Mouse (Mus musculus): Measurements from ENCODE around the gene Sh3gl3.

Sh3gl3 gene

GRCm38 (mm10) chr7:82293441-82293840 is 119.8 kb downstream of the Sh3gl3 start:
- H3K36me3 ChIP-seq (ENCODE audit: control insufficient read depth, insufficient read depth, low read length, poor library complexity, severe bottlenecking), result no peaks in the 10 kb centered on the region
- DNase-seq (ENCODE audit: low read depth, low spot score), result no peak
- H3K27me3 ChIP-seq (ENCODE audit: control insufficient read depth, insufficient read depth, low read length, poor library complexity, severe bottlenecking), result no peaks in the 10 kb centered on the region

GRCm38 (mm10) chr7:82294083-82294482 is 120.4 kb downstream of the Sh3gl3 start:
- Histone ChIP-seq H3K27me3 (ENCODE audit: control insufficient read depth, insufficient read depth, low read length, poor library complexity, severe bottlenecking) (no peaks in the 10 kb centered on the region), H3K36me3 (ENCODE audit: control insufficient read depth, insufficient read depth, low read length, poor library complexity, severe bottlenecking) (no peaks in the 10 kb centered on the region)
- DNase-seq (ENCODE audit: low read depth, low spot score), result no peak

DNA sequence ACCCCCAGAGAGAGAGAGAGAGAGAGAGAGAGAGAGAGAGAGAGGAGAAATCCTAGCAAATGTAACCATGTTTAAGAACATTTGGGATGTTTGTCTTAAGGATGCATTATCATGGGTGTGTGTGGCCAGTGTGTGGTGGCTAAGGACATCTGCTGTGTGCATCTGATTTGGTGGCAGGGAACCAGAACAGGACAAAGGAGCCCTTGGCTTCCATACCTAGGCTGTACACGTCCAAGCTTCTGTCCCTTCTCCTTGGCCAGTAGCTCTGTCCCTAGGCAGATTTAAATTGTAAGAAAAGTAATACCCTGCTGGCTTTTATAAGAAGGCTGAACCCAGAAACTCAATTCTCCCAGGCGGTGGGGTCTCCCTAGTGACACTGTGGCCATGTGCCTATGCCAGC is 121.0 kb downstream of the Sh3gl3 start:
- DNase-seq (ENCODE audit: low read depth, low spot score), result no peak
- Histone ChIP-seq H3K36me3 (ENCODE audit: control insufficient read depth, insufficient read depth, low read length, poor library complexity, severe bottlenecking) (no peaks in the 10 kb centered on the region), H3K27me3 (ENCODE audit: control insufficient read depth, insufficient read depth, low read length, poor library complexity, severe bottlenecking) (no peaks in the 10 kb centered on the region)

GRCm38 (mm10) chr7:82308398-82308797 is 134.8 kb downstream of the Sh3gl3 start:
- Histone ChIP-seq H3K27me3 (ENCODE audit: control insufficient read depth, insufficient read depth, low read length, poor library complexity, severe bottlenecking) (no peaks in the 10 kb centered on the region), H3K36me3 (ENCODE audit: control insufficient read depth, insufficient read depth, low read length, poor library complexity, severe bottlenecking) (no peaks in the 10 kb centered on the region)
- no peak for DNase-seq (ENCODE audit: low read depth, low spot score)

DNA sequence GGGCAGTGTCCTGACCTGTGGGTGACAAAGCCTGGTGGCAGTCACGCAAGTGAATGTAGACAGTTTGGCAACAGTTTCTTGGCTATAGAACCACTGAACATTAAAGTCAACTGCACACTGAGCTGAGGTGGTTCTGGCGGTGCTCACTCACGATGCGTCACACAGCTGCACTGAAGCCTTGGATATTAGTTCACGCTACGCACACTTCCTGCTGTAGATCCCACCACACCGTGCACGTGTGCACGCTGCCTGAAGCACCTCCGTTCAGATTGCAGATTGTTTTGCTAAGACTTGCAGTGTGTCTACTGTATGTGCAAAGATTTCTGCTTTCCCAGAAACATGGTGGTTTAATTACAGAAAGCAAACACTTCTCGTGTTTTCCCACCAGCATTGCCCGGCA is 144.9 kb downstream of the Sh3gl3 start:
- H3K36me3 ChIP-seq (ENCODE audit: control insufficient read depth, insufficient read depth, low read length, poor library complexity, severe bottlenecking), result no peaks in the 10 kb centered on the region
- no peak for DNase-seq (ENCODE audit: low read depth, low spot score)
- H3K27me3 ChIP-seq (ENCODE audit: control insufficient read depth, insufficient read depth, low read length, poor library complexity, severe bottlenecking), result no peaks in the 10 kb centered on the region

GRCm38 (mm10) chr7:82326616-82327015 is 153.0 kb downstream of the Sh3gl3 start:
- DNase-seq (ENCODE audit: low read depth, low spot score), result no peak
- Histone ChIP-seq H3K36me3 (ENCODE audit: control insufficient read depth, insufficient read depth, low read length, poor library complexity, severe bottlenecking) (no peaks in the 10 kb centered on the region), H3K27me3 (ENCODE audit: control insufficient read depth, insufficient read depth, low read length, poor library complexity, severe bottlenecking) (no peaks in the 10 kb centered on the region)

DNA sequence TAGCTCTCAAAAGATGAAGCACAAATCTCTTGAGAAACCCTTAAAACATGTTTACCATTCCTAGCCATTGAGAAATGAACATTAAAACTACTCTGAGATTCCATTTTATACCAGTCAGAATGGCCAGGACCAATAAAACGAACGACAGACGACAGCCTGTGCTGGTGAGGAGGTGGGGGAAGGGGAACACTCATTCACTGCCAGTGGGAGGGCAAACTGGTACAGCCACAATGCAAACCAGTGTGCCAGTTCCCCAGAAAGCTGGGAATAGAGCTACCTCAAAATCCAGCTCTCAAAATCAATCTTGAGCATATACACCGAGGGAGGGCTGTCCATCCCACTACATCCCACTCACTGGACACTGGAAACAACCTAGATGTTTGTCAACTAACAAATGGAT is 153.6 kb downstream of the Sh3gl3 start:
- DNase-seq (ENCODE audit: low read depth, low spot score), result no peak
- no peaks in the 10 kb centered on the region for H3K27me3 ChIP-seq (ENCODE audit: control insufficient read depth, insufficient read depth, low read length, poor library complexity, severe bottlenecking)
- no peaks in the 10 kb centered on the region for H3K36me3 ChIP-seq (ENCODE audit: control insufficient read depth, insufficient read depth, low read length, poor library complexity, severe bottlenecking)

GRCm38 (mm10) chr7:82327881-82328280 is 154.2 kb downstream of the Sh3gl3 start:
- H3K27me3 ChIP-seq (ENCODE audit: control insufficient read depth, insufficient read depth, low read length, poor library complexity, severe bottlenecking), result no peaks in the 10 kb centered on the region
- no peak for DNase-seq (ENCODE audit: low read depth, low spot score)
- no peaks in the 10 kb centered on the region for H3K36me3 ChIP-seq (ENCODE audit: control insufficient read depth, insufficient read depth, low read length, poor library complexity, severe bottlenecking)

GRCm38 (mm10) chr7:82329831-82330230 is 156.2 kb downstream of the Sh3gl3 start:
- H3K27me3 ChIP-seq (ENCODE audit: control insufficient read depth, insufficient read depth, low read length, poor library complexity, severe bottlenecking), result no peaks in the 10 kb centered on the region
- no peak for DNase-seq (ENCODE audit: low read depth, low spot score)

DNA sequence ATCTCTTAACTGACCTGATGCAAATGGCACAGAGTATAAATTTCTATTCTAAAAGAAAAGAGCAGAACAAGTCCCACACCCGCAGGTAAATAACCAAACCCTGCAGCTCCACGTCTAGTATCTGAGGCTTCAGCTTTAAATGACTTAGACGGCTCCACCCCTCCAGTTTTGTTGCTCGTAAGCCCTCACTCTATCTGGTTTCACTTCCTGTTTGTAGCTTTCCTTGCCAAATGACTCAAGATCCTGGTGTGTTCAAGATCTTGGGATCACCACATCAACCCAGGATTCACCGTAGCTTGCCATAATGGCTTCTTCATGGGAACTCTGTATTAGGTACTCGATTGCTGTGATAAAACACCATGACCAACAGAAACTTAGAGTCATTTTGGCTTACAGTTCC is 157.2 kb downstream of the Sh3gl3 start:
- H3K36me3 ChIP-seq (ENCODE audit: control insufficient read depth, insufficient read depth, low read length, poor library complexity, severe bottlenecking), result no peaks in the 10 kb centered on the region
- no peaks in the 10 kb centered on the region for H3K27me3 ChIP-seq (ENCODE audit: control insufficient read depth, insufficient read depth, low read length, poor library complexity, severe bottlenecking)
- no peak for DNase-seq (ENCODE audit: low read depth, low spot score)

More at GRCm38 (mm10) chr7:82329831-82330230, 156.2 kb downstream of the Sh3gl3 start:
- H3K36me3 ChIP-seq (ENCODE audit: control insufficient read depth, insufficient read depth, low read length, poor library complexity, severe bottlenecking), result no peaks in the 10 kb centered on the region

DNA sequence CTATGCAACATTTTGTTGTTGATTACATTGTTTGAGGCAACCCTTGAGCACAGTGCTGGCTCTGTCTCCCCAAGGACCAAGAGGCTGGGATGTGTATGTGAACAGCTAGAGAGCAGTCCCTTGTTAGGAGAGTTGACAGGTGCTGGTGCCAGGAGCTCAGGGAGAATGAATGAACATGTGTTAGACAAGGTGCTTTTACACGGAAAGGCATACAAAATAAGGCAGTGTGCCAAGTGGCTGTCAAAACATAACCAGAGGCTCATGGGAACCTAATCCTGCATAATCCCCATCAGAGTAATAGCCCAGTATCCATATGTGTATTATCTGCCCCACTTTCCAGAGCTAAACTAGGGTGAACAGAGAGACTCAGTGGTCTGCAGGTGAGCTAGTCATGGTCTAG is 160.4 kb downstream of the Sh3gl3 start:
- Histone ChIP-seq H3K36me3 (ENCODE audit: control insufficient read depth, insufficient read depth, low read length, poor library complexity, severe bottlenecking) (no peaks in the 10 kb centered on the region), H3K27me3 (ENCODE audit: control insufficient read depth, insufficient read depth, low read length, poor library complexity, severe bottlenecking) (no peaks in the 10 kb centered on the region)
- DNase-seq (ENCODE audit: low read depth, low spot score), result no peak

- H3K27me3 ChIP-seq (ENCODE audit: control insufficient read depth, insufficient read depth, low read length, poor library complexity, severe bottlenecking), result no peaks in the 10 kb centered on the region
- H3K36me3 ChIP-seq (ENCODE audit: control insufficient read depth, insufficient read depth, low read length, poor library complexity, severe bottlenecking), result no peaks in the 10 kb centered on the region
- DNase-seq (ENCODE audit: low read depth, low spot score), result no peak
Observed at GRCm38 (mm10) chr7:82335211-82336121, 161.8 kb downstream of the Sh3gl3 start, which contains the start of gene Adamtsl3. Adamtsl3 (plus strand) TSS chr7:82335694.

DNA sequence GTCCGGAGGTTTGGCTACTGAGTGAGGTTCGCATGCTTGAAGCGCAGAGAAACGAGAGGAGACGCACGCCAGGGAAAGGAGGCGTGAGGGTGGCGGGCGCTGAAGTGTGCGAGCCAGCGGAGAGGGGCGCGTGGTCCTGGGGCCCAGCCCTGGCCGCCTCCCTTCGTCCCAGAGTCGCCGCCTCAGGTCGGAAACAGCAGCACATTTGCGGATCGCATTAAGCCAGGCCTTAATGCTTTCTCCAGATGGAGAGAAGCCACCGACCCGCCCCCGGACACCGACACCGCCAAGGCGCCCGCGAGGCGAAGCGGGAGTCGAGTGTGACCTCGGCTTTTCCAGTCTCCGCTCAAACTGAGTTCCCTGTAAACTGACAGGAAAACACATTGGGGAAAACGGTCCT is 162.5 kb downstream of the Sh3gl3 start:
- no peaks in the 10 kb centered on the region for H3K27me3 ChIP-seq (ENCODE audit: control insufficient read depth, insufficient read depth, low read length, poor library complexity, severe bottlenecking)
- DNase-seq (ENCODE audit: low read depth, low spot score), result no peak
- no peaks in the 10 kb centered on the region for H3K36me3 ChIP-seq (ENCODE audit: control insufficient read depth, insufficient read depth, low read length, poor library complexity, severe bottlenecking)

DNA sequence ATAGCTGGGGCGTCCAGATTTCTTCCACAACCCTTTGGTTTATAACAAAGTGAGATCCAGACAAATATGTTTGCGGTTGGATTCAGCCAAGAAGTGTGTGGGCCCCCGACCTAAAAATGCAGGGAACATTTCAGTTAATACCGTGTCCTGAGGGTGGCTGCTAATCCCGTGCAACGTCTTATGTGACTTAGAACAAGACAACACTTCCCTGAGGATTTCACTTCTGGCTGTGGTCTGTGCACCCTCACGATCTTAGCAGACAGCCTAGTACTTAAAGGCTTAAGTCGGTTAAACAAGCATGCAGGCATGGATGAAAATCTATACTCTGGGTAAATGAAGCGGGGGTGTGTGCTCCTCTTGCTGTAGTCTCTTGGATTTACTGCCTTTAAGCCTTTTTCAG is 164.5 kb downstream of the Sh3gl3 start:
- H3K36me3 ChIP-seq (ENCODE audit: control insufficient read depth, insufficient read depth, low read length, poor library complexity, severe bottlenecking), result no peaks in the 10 kb centered on the region
- H3K27me3 ChIP-seq (ENCODE audit: control insufficient read depth, insufficient read depth, low read length, poor library complexity, severe bottlenecking), result no peaks in the 10 kb centered on the region
- no peak for DNase-seq (ENCODE audit: low read depth, low spot score)

DNA sequence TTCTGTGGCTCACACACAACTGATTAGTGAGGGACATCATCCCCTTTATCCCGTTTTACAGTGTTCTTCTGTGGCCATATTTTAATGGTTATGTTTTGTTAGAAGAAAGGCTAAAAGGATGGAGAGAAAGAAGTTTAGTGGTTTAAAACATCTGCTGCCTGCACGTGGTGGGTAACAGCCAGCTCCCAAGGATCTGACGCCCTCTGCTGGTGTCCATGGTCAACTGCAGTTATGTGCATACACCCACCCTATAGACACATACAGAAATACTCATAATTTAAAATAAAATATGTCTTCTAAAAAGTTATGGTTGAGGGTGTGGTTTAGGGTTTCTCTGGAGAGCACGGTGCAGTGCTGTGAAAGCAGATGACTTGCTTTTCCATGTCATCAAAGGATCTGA is 164.9 kb downstream of the Sh3gl3 start:
- Histone ChIP-seq H3K36me3 (ENCODE audit: control insufficient read depth, insufficient read depth, low read length, poor library complexity, severe bottlenecking) (no peaks in the 10 kb centered on the region), H3K27me3 (ENCODE audit: control insufficient read depth, insufficient read depth, low read length, poor library complexity, severe bottlenecking) (no peaks in the 10 kb centered on the region)
- no peak for DNase-seq (ENCODE audit: low read depth, low spot score)

DNA sequence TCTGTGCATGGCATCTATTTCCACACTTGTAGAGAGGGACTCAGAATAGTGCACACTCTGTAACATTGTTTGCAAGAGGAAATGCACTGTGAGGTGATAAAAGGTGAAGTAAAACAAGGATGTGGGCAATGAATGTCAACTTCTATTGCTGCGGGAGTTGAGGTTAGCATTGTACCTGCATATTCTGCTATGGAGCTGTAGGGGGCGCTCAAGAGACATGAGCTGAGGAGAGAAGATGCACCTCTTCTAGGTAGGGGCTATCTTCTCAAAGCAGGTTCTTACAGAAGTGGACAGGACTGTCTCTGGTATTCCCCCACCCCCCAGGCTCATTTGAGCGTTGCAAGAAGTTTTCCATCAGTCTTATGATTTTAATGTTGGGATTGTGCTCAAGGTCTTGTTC is 165.6 kb downstream of the Sh3gl3 start:
- Histone ChIP-seq H3K36me3 (ENCODE audit: control insufficient read depth, insufficient read depth, low read length, poor library complexity, severe bottlenecking) (no peaks in the 10 kb centered on the region), H3K27me3 (ENCODE audit: control insufficient read depth, insufficient read depth, low read length, poor library complexity, severe bottlenecking) (no peaks in the 10 kb centered on the region)
- DNase-seq (ENCODE audit: low read depth, low spot score), result no peak

All from splenic B cell, adult 2 months (primary cell).